Mouse (Mus musculus) gastrocnemius, adult 2 months (tissue): ENCODE measurements around the gene Msrb3. TPM values are rescaled to one million over a fixed set of nuclear protein-coding genes. Genes with fewer than 3 reads are reported as not detected.

ENCODE experiments used
- DNase-seq: peaks from one replicate; pipeline ENCODE4 v3.0.0; 2022
- H3K27ac ChIP-seq: fragments of 200-600 bp; 2 replicates; pipeline ENCODE4 v1.8.1; 2022; ENCODE audit warnings: mild to moderate bottlenecking
- H3K4me3 ChIP-seq: fragments of 200-600 bp; 2 replicates; pipeline ENCODE4 v1.8.1; 2022; ENCODE audit warnings: mild to moderate bottlenecking, moderate library complexity
- CTCF ChIP-seq: fragments of 200-600 bp; IDR thresholded peaks from 2 replicates; pipeline ENCODE4 v1.8.1; 2022; ENCODE audit warnings: antibody characterized with exemption, mild to moderate bottlenecking, moderate library complexity
- intact Hi-C: fragments of 180-260 bp; cut with DNase I; formaldehyde crosslinking; loops from one replicate; pipeline ENCODE4 v1.15.1; 2025
- long read RNA-seq, 2 experiments: library from polyadenylated mRNA; stranded (forward); transcript quantifications; one replicate each; pipeline ENCODE4 v2.0.0; 2021
- total RNA-seq, 2 experiments: library from RNA; stranded (reverse); gene quantifications; 2 replicates each; pipeline ENCODE4 v1.2.3; 2021

The Msrb3 gene
- total RNA-seq: 100 to 1,000 TPM; 111 to 116 TPM
- long read RNA-seq, experiment 1, transcript Msrb3-201 (7 exons, 3,843 nt): major isoform, 106 of 129 reads
- long read RNA-seq, experiment 1, partial matches to known transcripts: 0 of 129 reads
- long read RNA-seq, experiment 1, other reads (novel, unspliced or antisense): 23 of 129 reads
- long read RNA-seq, experiment 2, transcript Msrb3-201 (7 exons, 3,843 nt): major isoform, 113 of 138 reads
- long read RNA-seq, experiment 2, partial matches to known transcripts: 4 of 138 reads
- long read RNA-seq, experiment 2, other reads (novel, unspliced or antisense): 21 of 138 reads

DNA sequence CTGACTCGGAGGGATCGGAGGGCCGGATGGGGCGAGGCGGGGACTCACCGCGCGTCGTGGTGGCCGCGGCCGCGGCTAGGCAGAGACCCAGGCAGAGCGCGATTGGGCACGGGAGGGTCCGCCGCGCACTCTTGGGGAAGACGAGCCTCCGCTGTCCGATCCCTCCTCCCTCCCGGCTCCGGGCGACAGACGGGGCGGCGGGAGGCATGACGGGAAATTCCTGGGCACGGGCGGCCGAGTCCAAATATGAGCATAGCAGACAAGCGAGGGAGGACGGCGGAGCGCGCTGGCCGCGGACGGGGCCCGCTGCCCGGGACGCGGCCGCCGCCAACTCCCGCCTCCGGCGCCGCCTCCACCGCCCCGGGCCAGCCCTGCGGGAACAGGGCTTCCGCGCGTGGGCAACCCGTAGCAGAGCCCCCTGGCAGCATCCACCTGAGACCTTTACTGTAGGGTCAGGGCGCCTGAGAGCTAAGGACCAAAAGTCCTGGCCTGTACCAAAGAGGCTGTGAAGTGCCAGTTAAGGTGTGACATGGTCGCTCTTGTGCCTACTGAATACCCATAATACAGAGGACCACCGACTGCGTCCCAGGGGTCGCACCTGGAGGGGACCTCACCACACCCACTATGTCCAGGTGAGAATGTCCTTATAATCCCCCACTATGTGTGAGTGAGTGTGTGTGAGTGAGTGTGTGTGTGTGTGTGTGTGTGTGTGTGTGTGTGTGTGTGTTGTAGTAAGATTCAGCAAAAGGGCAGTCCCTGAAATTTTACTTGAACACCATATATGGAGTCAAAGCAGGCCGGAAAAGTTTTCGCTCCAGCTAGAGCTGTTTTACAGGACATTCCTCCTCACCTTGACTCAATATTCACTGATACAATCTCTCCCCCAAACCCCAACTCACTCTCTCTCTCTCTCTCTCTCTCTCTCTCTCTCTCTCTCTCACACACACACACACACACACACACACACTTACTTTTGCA is at the start of gene Msrb3:
Gene Msrb3, minus strand, starts transcription at position 317 of the 978 bp plus-strand sequence.
- DNase-seq: peak; percentile 96
- H3K4me3 ChIP-seq: peak within 1 kb of the TSS; percentile 88
- peak within 1 kb of the TSS; percentile 99 for H3K27ac ChIP-seq
- intact Hi-C loops: loop anchor here (5.0 kb wide), 1 partner anchor 78 kb away; the partner anchor contains the start of gene Lemd3
- TF ChIP-seq CTCF: no peak

DNA sequence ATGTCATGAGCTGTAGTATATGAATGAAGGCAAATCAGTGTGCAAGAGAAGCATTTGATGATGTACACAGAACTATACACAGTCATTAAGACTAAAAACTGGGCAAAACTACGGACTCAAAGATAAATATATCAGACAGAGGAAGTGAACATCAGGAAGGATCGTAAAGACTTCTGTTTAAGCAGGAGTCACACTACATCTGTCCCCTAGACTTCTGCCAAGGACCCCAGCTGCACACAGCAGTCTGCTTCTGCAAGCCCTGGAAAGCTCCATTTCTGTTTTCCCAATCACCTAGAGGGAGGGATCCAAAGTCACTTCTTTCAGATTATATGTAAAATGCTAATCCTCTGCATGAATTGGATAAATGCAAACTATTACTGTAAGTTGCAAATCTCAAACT is 49.6 kb upstream of the Msrb3 start:
- intact Hi-C loops: no loop called here
- no peak for DNase-seq
- no peak overlapping the region for H3K27ac ChIP-seq
- no peak for TF ChIP-seq CTCF
- no peak overlapping the region for H3K4me3 ChIP-seq

DNA sequence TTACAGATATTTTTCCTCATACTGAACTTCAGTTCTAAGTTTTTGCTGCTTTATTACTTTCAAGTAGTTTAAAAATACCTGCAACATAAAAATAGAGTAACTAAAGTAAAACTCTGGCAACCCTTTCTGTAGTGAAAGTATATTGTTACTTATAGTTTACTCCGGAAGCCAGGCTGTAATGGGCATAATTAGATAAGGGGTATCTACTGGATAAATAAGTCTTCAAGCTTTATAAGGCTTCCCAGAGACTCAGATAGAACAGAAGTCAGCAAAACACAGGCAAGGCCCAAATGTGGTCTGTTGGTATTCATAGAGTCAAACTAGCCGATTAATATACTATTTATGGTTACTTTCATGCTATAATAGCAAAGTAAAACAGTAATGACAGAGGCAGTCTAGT is 48.9 kb upstream of the Msrb3 start:
- Histone ChIP-seq H3K4me3 (no peak overlapping the region), H3K27ac (no peak overlapping the region)
- intact Hi-C loops: no loop called here
- no peak for DNase-seq
- TF ChIP-seq CTCF: no peak

- intact Hi-C loops: no loop called here
- TF ChIP-seq CTCF: no peak
Measured at GRCm38 (mm10) chr10:120946847-120947246, 47.9 kb upstream of the Msrb3 start.

GRCm38 (mm10) chr10:120938904-120939208 is 40.0 kb upstream of the Msrb3 start:
- TF ChIP-seq CTCF: no peak
- Histone ChIP-seq H3K4me3 (no peak overlapping the region), H3K27ac (no peak overlapping the region)
- intact Hi-C loops: loop anchor here (1.0 to 2.0 kb wide), 2 partner anchors 94 to 317 kb away; partner anchors contain the start of gene Wif1
- DNase-seq: no peak

More at GRCm38 (mm10) chr10:120946847-120947246, 47.9 kb upstream of the Msrb3 start:
- Histone ChIP-seq H3K4me3 (no peak overlapping the region), H3K27ac (no peak overlapping the region)
- no peak for DNase-seq

DNA sequence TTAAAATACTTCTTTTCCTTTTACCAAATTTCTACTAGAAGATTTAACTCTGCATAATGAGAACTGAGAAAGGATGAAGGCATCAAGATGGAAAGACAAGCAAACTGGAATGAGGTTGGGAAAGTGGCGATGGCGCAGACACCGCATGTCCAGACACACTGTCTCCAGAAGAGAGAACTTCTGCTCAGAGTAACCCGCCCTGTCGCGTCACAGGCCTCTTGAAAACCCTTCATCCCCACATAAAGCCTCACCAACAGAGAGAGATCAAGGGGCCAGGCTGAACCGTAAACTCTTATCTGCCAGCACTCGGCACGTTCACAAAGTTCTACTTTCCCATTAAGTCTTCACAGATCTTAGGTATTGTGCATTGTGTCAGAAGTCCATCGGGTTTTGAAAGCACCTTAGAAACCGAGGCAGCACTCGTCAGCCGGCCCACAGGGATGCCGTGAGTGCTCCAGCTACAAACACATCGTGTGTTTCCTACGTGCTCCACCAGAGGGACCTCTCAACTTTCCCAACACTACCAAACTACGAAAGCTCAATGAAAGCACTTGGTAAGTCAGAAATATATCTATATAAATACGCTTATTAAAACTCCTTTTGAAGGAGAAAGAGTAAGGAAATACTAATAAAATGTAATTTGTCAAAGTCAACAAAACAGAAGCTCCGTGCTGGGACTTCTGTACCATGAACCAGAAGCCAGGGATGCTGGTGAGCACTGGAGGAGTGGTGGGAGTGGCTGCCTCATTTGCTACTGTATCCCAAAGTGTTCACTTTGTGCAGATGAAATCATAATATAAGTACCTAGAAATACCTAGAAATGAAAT is 39.4 kb upstream of the Msrb3 start:
- intact Hi-C loops: loop anchor here (1.0 to 2.0 kb wide), 2 partner anchors 95 to 318 kb away; partner anchors contain the start of gene Wif1
- Histone ChIP-seq H3K27ac (no peak overlapping the region), H3K4me3 (no peak overlapping the region)
- DNase-seq: peak; percentile 40
- TF ChIP-seq CTCF: peak; percentile 71

- H3K4me3 ChIP-seq: no peak overlapping the region
- H3K27ac ChIP-seq: no peak overlapping the region
- intact Hi-C loops: no loop called here
- DNase-seq: no peak
- no peak for TF ChIP-seq CTCF
Measured at GRCm38 (mm10) chr10:120929536-120929935, 30.6 kb upstream of the Msrb3 start.

DNA sequence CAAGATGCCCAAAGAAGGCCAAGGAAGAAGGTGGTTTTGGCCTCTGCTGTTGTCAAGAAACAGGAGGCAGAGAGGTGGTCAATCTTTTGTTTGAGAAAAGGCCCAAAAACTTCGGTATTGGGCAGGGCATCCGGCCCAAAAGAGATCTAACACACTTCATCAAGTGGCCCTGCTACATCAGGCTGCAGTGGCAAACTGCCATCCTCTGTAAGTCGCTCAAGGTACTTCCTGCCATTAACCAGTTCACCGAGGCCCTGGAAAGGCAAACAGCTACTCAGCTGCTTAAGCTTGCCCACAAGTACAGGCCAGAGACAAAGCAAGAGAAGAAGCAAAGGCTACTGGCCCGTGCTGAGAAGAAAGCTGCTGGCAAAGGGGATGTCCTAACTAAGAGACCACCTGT is 29.3 kb upstream of the Msrb3 start:
- no peak for DNase-seq
- intact Hi-C loops: no loop called here
- Histone ChIP-seq H3K27ac (no peak overlapping the region), H3K4me3 (no peak overlapping the region)
- TF ChIP-seq CTCF: no peak

DNA sequence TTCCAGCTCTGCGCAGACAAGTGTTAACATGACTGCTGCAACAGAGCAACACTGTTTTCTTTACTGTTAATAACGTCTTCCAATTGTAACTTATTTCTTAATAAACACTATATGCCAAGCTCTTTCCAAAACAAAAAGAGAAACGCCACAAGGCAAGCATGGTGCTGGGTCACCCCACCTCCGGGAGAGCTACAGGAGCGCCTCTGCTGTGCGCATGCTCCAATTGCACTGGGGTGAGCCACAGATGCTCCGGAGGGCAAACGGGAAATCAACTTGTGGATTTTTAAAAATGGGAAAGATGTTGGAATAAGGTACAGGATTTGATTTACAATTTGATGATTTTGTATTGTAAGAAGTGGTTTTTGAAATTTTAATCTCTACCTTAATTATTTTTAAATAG is 27.3 kb upstream of the Msrb3 start:
- intact Hi-C loops: no loop called here

GRCm38 (mm10) chr10:120921501-120921900 is 22.6 kb upstream of the Msrb3 start:
- Histone ChIP-seq H3K4me3 (no peak overlapping the region), H3K27ac (no peak overlapping the region)
- intact Hi-C loops: no loop called here
- TF ChIP-seq CTCF: no peak
- no peak for DNase-seq

More for the DNA sequence above, 27.3 kb upstream of the Msrb3 start:
- Histone ChIP-seq H3K27ac (no peak overlapping the region), H3K4me3 (no peak overlapping the region)
- DNase-seq: no peak
- TF ChIP-seq CTCF: no peak

DNA sequence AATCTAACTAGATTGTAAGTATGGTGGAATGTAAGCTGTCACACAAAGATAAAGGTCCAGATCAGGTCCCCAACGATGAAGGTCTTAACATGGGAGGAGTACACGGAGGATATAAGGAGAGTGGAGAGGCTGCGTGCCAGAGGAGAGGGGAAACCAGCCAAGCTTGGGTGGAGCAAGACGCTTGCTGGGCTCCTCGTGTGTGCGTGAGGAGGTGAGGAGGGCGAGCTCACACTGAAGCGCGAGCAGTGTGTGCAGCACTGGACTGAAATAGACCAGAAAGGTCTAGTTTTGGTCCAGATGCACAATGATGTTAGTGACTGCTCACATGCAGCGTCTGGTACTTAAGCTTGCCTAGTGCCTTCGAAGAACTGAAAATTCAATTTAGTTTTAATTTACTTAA is 21.7 kb upstream of the Msrb3 start:
- intact Hi-C loops: no loop called here
- Histone ChIP-seq H3K4me3 (no peak overlapping the region), H3K27ac (no peak overlapping the region)
- no peak for DNase-seq
- TF ChIP-seq CTCF: no peak

DNA sequence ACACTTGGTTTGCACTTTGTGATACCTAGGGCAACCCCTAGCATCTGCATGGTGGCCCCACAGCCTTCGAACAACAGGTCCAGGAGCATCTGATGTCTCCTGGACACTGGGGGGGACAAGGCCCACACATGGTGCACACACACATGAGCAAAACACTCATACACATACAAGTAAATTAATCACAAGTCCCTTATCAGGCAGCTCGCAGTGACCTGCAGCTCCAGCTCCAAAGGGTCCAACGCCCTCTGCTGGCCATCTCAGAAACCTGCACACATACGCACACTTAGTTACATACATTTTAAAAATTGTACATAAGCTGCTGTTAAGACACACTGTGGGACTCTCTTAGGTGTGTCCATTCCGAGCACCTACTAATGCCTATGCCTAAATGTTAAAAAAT is 17.3 kb upstream of the Msrb3 start:
- DNase-seq: no peak
- H3K27ac ChIP-seq: no peak overlapping the region
- no peak overlapping the region for H3K4me3 ChIP-seq
- intact Hi-C loops: no loop called here
- TF ChIP-seq CTCF: peak; percentile 42
